Mouse (Mus musculus): ENCODE measurements around the gene ccdc198. TPM values are rescaled to one million over a fixed set of nuclear protein-coding genes. Genes with fewer than 3 reads are reported as not detected.

ccdc198 gene
- total and polyA plus RNA-seq, 3 experiments, result not detected

DNA sequence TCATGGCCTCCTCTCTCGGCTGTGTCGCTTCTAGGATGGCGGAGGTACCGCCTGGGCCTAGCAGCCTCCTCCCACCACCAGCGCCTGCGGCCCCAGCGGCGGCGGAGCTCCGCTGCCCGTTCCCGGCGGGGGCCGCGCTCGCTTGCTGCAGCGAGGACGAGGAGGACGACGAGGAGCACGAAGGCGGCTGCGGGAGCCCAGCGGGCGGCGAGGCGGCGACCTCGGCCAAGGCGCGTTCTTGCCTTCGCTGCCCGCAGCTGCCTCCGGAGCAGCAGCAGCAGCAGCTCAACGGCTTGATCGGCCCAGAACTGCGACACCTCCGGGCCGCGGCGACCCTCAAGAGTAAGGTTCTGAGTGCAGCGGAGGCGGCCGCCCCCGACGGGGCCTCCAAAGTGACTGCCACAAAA, 72.7 kb downstream of the ccdc198 start:
- H3K27ac ChIP-seq, result peak overlapping the region; percentile 64
- H3K4me1 ChIP-seq (ENCODE audit: control insufficient read depth, insufficient read depth, low read length), result peaks cover 9% of the 10 kb centered on the region
- peak overlapping the region; percentile 68 for H3K4me3 ChIP-seq
- H3K36me3 ChIP-seq (ENCODE audit: control insufficient read depth, insufficient read depth, low read length), result peaks cover 17% of the 10 kb centered on the region
- intact Hi-C loops (cut with DNase I), result loop anchor here (2.0 kb wide), 1 partner anchor 106 kb away; the partner anchor contains the start of genes Ap5m1 and Exoc5
- H3K79me2 ChIP-seq (replicated peaks; ENCODE audit: control insufficient read depth, insufficient read depth, low read length), result peaks cover 2% of the 10 kb centered on the region; the same call in 1 of the 2 replicates
- H3K27me3 ChIP-seq (ENCODE audit: control insufficient read depth, insufficient read depth, low read length), result no peaks in the 10 kb centered on the region
- peak in 1 of 2 experiments; percentile 74 for DNase-seq
- TF ChIP-seq EP300 (IDR thresholded peaks at IDR 0.05; ENCODE audit: insufficient read depth, low read depth, low read length), result no peak
- peak overlapping the region; percentile 98 for H3K9ac ChIP-seq (ENCODE audit: low read depth, low read length)
- under 1% methylated on average over 45 of the region's 46 CpGs for WGBS

- Histone ChIP-seq H3K79me2 (replicated peaks; ENCODE audit: control insufficient read depth, insufficient read depth, low read length) (peaks cover 2% of the 10 kb centered on the region; the same call in 1 of the 2 replicates), H3K36me3 (ENCODE audit: control insufficient read depth, insufficient read depth, low read length) (peaks cover 17% of the 10 kb centered on the region), H3K4me1 (ENCODE audit: control insufficient read depth, insufficient read depth, low read length) (peaks cover 8% of the 10 kb centered on the region), H3K27me3 (ENCODE audit: control insufficient read depth, insufficient read depth, low read length) (no peaks in the 10 kb centered on the region), H3K4me3 (peak within 1 kb of the TSS; percentile 68), H3K9ac (ENCODE audit: low read depth, low read length) (peak within 1 kb of the TSS; percentile 98), H3K27ac (peak within 1 kb of the TSS; percentile 64)
- under 1% methylated on average over 67 of the region's 86 CpGs for WGBS
- DNase-seq, result peak; percentile 98
- no peak for TF ChIP-seq EP300 (IDR thresholded peaks at IDR 0.05; ENCODE audit: insufficient read depth, low read depth, low read length)
- TF ChIP-seq POLR2A (IDR thresholded peaks at IDR 0.05; ENCODE audit: insufficient read depth, low read depth, low read length), result peak; percentile 72
- intact Hi-C loops (cut with DNase I), result loop anchor here (2.0 kb wide), 1 partner anchor 105 kb away; the partner anchor contains the start of genes Ap5m1 and Exoc5
Measured at GRCm38 (mm10) chr14:49171867-49172581, 73.2 kb downstream of the ccdc198 start, which contains the start of gene Naa30. TSS of gene Naa30 (plus strand) at chr14:49172226.

GRCm38 (mm10) chr14:49171286-49171685, 74.0 kb downstream of the ccdc198 start:
- DNase-seq, result no peak
- intact Hi-C loops (cut with DNase I), result no loop called here

More at GRCm38 (mm10) chr14:49171286-49171685, 74.0 kb downstream of the ccdc198 start:
- WGBS, result 31% methylated on average over 8 of the region's 8 CpGs
- H3K36me3 ChIP-seq (ENCODE audit: control insufficient read depth, insufficient read depth, low read length), result peaks cover 17% of the 10 kb centered on the region
- peaks cover 8% of the 10 kb centered on the region for H3K4me1 ChIP-seq (ENCODE audit: control insufficient read depth, insufficient read depth, low read length)
- H3K27me3 ChIP-seq (ENCODE audit: control insufficient read depth, insufficient read depth, low read length), result no peaks in the 10 kb centered on the region
- H3K9ac ChIP-seq (ENCODE audit: low read depth, low read length), result peak overlapping the region; percentile 81
- H3K4me3 ChIP-seq, result peak overlapping the region; percentile 68
- peaks cover 2% of the 10 kb centered on the region; the same call in 1 of the 2 replicates for H3K79me2 ChIP-seq (replicated peaks; ENCODE audit: control insufficient read depth, insufficient read depth, low read length)
- TF ChIP-seq EP300 (IDR thresholded peaks at IDR 0.05; ENCODE audit: insufficient read depth, low read depth, low read length) (no peak), POLR2A (IDR thresholded peaks at IDR 0.05; ENCODE audit: insufficient read depth, low read depth, low read length) (no peak), CTCF (IDR thresholded peaks at IDR 0.05) (no peak)
- peak overlapping the region; percentile 64 for H3K27ac ChIP-seq

Other genes with a start within 250 kb of the ccdc198 start
- 1 to 10 TPM; 8.7 to 9.1 TPM for gene Ap5m1, start 179.4 kb downstream of the ccdc198 start, total RNA-seq (2021)
- gene Ap5m1, start 179.4 kb downstream of the ccdc198 start, polyA plus RNA-seq (2012; rRNA removed), result 8.1 and 14.9 TPM in 2 replicates
- gene Exoc5, start 178.8 kb downstream of the ccdc198 start, total RNA-seq (2021), result 10 to 100 TPM; 15.9 to 19.0 TPM
- gene Exoc5, start 178.8 kb downstream of the ccdc198 start, polyA plus RNA-seq (2012; rRNA removed), result 4.4 and 9.3 TPM in 2 replicates
- gene Naa30, start 73.2 kb downstream of the ccdc198 start, total RNA-seq (2021), result 10 to 100 TPM; 20.1 to 25.2 TPM
- gene Naa30, start 73.2 kb downstream of the ccdc198 start, polyA plus RNA-seq (2012; rRNA removed), result 6.8 and 11.2 TPM in 2 replicates